Mouse (Mus musculus) liver, postnatal 0 days (tissue): Measurements from ENCODE around the gene Gpalpp1. TPM values are rescaled to one million over a fixed set of nuclear protein-coding genes. Genes with fewer than 3 reads are reported as not detected.
A peak's percentile ranks its signal among the peaks of the same experiment; 100 is the strongest.

Experiments used
- ATAC-seq: fragments of 200-750 bp; cut with Nextera tagmentation; 2 replicates; pipeline ENCODE4 v1.8.0; 2017; ENCODE audit warnings: mild to moderate bottlenecking, moderate library complexity
- DNase-seq: peaks from one replicate; pipeline ENCODE4 v3.0.0-alpha.2; 2016
- H3K27ac ChIP-seq: fragments of 300-500 bp; sonication (generic); 2 replicates; pipeline ENCODE4 v1.5.1; 2014; ENCODE audit warnings: antibody characterized with exemption, moderate library complexity, mild to moderate bottlenecking, low read depth
- H3K27me3 ChIP-seq: fragments of 300-500 bp; sonication (generic); 2 replicates; pipeline ENCODE4 v1.6.1; 2014; ENCODE audit warnings: low read length, control low read depth, mixed read lengths; ENCODE audit not compliant: insufficient read depth
- H3K36me3 ChIP-seq: fragments of 300-500 bp; sonication (generic); replicated peaks from 2 replicates; pipeline ENCODE4 v1.6.1; 2014; ENCODE audit warnings: mild to moderate bottlenecking, control low read depth, low read length, moderate library complexity, mixed read lengths; ENCODE audit not compliant: insufficient read depth
- H3K4me1 ChIP-seq: fragments of 300-500 bp; sonication (generic); 2 replicates; pipeline ENCODE4 v1.6.1; 2014; ENCODE audit warnings: antibody characterized with exemption, mild to moderate bottlenecking, control low read depth; ENCODE audit not compliant: insufficient read depth
- H3K4me2 ChIP-seq: fragments of 300-500 bp; sonication (generic); 2 replicates; pipeline ENCODE4 v1.6.1; 2014; ENCODE audit warnings: low read depth, mild to moderate bottlenecking, low read length, moderate library complexity, mixed read lengths
- H3K4me3 ChIP-seq: fragments of 300-500 bp; sonication (generic); 2 replicates; pipeline ENCODE4 v1.5.1; 2014; ENCODE audit warnings: low read depth, low read length
- H3K9ac ChIP-seq: fragments of 300-500 bp; sonication (generic); replicated peaks from 2 replicates; pipeline ENCODE4 v1.6.1; 2014; ENCODE audit warnings: mild to moderate bottlenecking, moderate library complexity
- H3K9me3 ChIP-seq: fragments of 300-500 bp; sonication (generic); 2 replicates; pipeline ENCODE4 v1.6.1; 2016; ENCODE audit warnings: mild to moderate bottlenecking, control low read depth, low read length, mixed read lengths
- CTCF ChIP-seq: sonication (generic); IDR thresholded peaks from 2 replicates; pipeline ENCODE4 v1.5.1; 2016; ENCODE audit warnings: antibody characterized with exemption, low read depth
- EP300 ChIP-seq: IDR thresholded peaks from 2 replicates; pipeline ENCODE4 v1.6.1; 2016; ENCODE audit warnings: antibody characterized with exemption, low read depth, mild to moderate bottlenecking
- WGBS: fragments of 180-500 bp; shearing (Covaris S2); extraction: QIAGEN DNeasy Blood & Tissue Kit; methylation state at CpG from one replicate; pipeline ENCODE4 v1.1.7; 2014; ENCODE audit not compliant: insufficient replicate concordance; 5-methylcytosine and 5-hydroxymethylcytosine counted together
- polyA plus RNA-seq: library from polyadenylated mRNA; unstranded; fragments of >200 nt; fragmentation: Nextera tagmentation; extraction: Ambion mirVana; gene quantifications from 2 replicates; pipeline ENCODE4 v1.2.1, GENCODE M21; 2015

Gpalpp1 gene
- polyA plus RNA-seq, 1 experiment from 2014 or later: 3.2 TPM

GRCm38 (mm10) chr14:76120472-76120871 is 9.9 kb upstream of the Gpalpp1 start:
- ATAC-seq (no peak), DNase-seq (no peak)
- WGBS: 85% methylated on average over 4 of the region's 4 CpGs
- H3K4me2 ChIP-seq: no peak overlapping the region
- H3K9me3 ChIP-seq: no peaks in the 10 kb centered on the region
- no peak overlapping the region for H3K9ac ChIP-seq
- H3K27me3 ChIP-seq: no peaks in the 10 kb centered on the region
- TF ChIP-seq EP300 (no peak), CTCF (no peak)
- H3K36me3 ChIP-seq: peaks cover 46% of the 10 kb centered on the region
- no peak overlapping the region for H3K4me3 ChIP-seq
- H3K4me1 ChIP-seq: no peaks in the 10 kb centered on the region
- H3K27ac ChIP-seq: no peak overlapping the region

GRCm38 (mm10) chr14:76118963-76119362 is 8.4 kb upstream of the Gpalpp1 start:
- Histone ChIP-seq H3K9me3 (no peaks in the 10 kb centered on the region), H3K36me3 (peaks cover 46% of the 10 kb centered on the region), H3K4me1 (no peaks in the 10 kb centered on the region), H3K4me3 (no peak overlapping the region), H3K4me2 (no peak overlapping the region), H3K27me3 (no peaks in the 10 kb centered on the region), H3K27ac (no peak overlapping the region), H3K9ac (no peak overlapping the region)
- 55% methylated on average over 4 of the region's 4 CpGs for WGBS
- ATAC-seq (no peak), DNase-seq (no peak)
- TF ChIP-seq EP300 (no peak), CTCF (peak; percentile 37)

- Histone ChIP-seq H3K36me3 (peaks cover 42% of the 10 kb centered on the region), H3K27me3 (no peaks in the 10 kb centered on the region), H3K9me3 (no peaks in the 10 kb centered on the region), H3K9ac (no peak overlapping the region), H3K4me1 (peaks cover 3% of the 10 kb centered on the region; the same call in 1 of the 2 replicates), H3K27ac (no peak overlapping the region), H3K4me3 (no peak overlapping the region), H3K4me2 (no peak overlapping the region)
- TF ChIP-seq CTCF (no peak), EP300 (no peak)
- 71% methylated on average over 5 of the region's 5 CpGs for WGBS
- no peak for ATAC-seq
- DNase-seq: no peak
Measured at GRCm38 (mm10) chr14:76115744-76116143, 5.2 kb upstream of the Gpalpp1 start.

- H3K9ac ChIP-seq: no peak overlapping the region
- ATAC-seq (no peak), DNase-seq (no peak)
- H3K4me1 ChIP-seq: no peaks in the 10 kb centered on the region
- no peaks in the 10 kb centered on the region for H3K9me3 ChIP-seq
- peaks cover 40% of the 10 kb centered on the region for H3K36me3 ChIP-seq
- H3K4me2 ChIP-seq: no peak overlapping the region
- no peak overlapping the region for H3K4me3 ChIP-seq
- H3K27me3 ChIP-seq: no peaks in the 10 kb centered on the region
- TF ChIP-seq EP300 (no peak), CTCF (no peak)
- WGBS: 81% methylated on average over 9 of the region's 9 CpGs
- no peak overlapping the region for H3K27ac ChIP-seq
Measured at GRCm38 (mm10) chr14:76099543-76099942, 11.0 kb downstream of the Gpalpp1 start.

- Histone ChIP-seq H3K36me3 (peaks cover 45% of the 10 kb centered on the region), H3K4me2 (no peak overlapping the region)
- WGBS: 80% methylated on average over 5 of the region's 5 CpGs
Measured at GRCm38 (mm10) chr14:76097815-76098214, 12.7 kb downstream of the Gpalpp1 start.

GRCm38 (mm10) chr14:76097244-76097643 is 13.3 kb downstream of the Gpalpp1 start:
- TF ChIP-seq EP300 (no peak), CTCF (no peak)
- Histone ChIP-seq H3K4me2 (no peak overlapping the region), H3K9ac (no peak overlapping the region), H3K9me3 (no peaks in the 10 kb centered on the region), H3K4me1 (no peaks in the 10 kb centered on the region), H3K4me3 (no peak overlapping the region), H3K27me3 (no peaks in the 10 kb centered on the region), H3K27ac (no peak overlapping the region), H3K36me3 (peaks cover 48% of the 10 kb centered on the region)
- no peak for ATAC-seq
- DNase-seq: no peak
- 52% methylated on average over 7 of the region's 7 CpGs for WGBS

More at GRCm38 (mm10) chr14:76097815-76098214, 12.7 kb downstream of the Gpalpp1 start:
- ATAC-seq (no peak), DNase-seq (no peak)
- Histone ChIP-seq H3K4me1 (no peaks in the 10 kb centered on the region), H3K27ac (no peak overlapping the region), H3K9ac (no peak overlapping the region), H3K9me3 (no peaks in the 10 kb centered on the region), H3K27me3 (no peaks in the 10 kb centered on the region), H3K4me3 (no peak overlapping the region)
- TF ChIP-seq CTCF (no peak), EP300 (no peak)

GRCm38 (mm10) chr14:76084188-76084587 is 26.4 kb downstream of the Gpalpp1 start:
- Histone ChIP-seq H3K36me3 (no peaks in the 10 kb centered on the region; the same call in 1 of the 2 replicates), H3K4me2 (no peak overlapping the region), H3K9ac (no peak overlapping the region), H3K9me3 (no peaks in the 10 kb centered on the region), H3K27me3 (no peaks in the 10 kb centered on the region), H3K4me3 (no peak overlapping the region), H3K27ac (no peak overlapping the region), H3K4me1 (no peaks in the 10 kb centered on the region)
- ATAC-seq: no peak
- no peak for DNase-seq
- TF ChIP-seq CTCF (no peak), EP300 (no peak)
- WGBS: 55% methylated on average over 3 of the region's 3 CpGs
